Mouse (Mus musculus) neural tube, embryonic 14.5 days (tissue): ENCODE measurements around the gene Smg9. TPM values are rescaled to one million over a fixed set of nuclear protein-coding genes. Genes with fewer than 3 reads are reported as not detected.

Source experiments
- ATAC-seq: fragments of 200-750 bp; cut with Nextera tagmentation; 2 replicates; pipeline ENCODE4 v1.8.0; 2017; ENCODE audit warnings: low read depth, mild to moderate bottlenecking, moderate TSS enrichment, moderate library complexity
- H3K27ac ChIP-seq: fragments of 300-500 bp; sonication (generic); 2 replicates; pipeline ENCODE4 v1.5.1; 2014; ENCODE audit warnings: low read depth, mild to moderate bottlenecking, control low read depth, low read length, moderate library complexity, mixed read lengths
- H3K27me3 ChIP-seq: fragments of 300-500 bp; sonication (generic); 2 replicates; pipeline ENCODE4 v1.6.1; 2014; ENCODE audit warnings: low read length; ENCODE audit not compliant: control insufficient read depth, insufficient read depth
- H3K36me3 ChIP-seq: fragments of 300-500 bp; sonication (generic); 2 replicates; pipeline ENCODE4 v1.6.1; 2014; ENCODE audit warnings: low read length, mixed read lengths; ENCODE audit not compliant: control insufficient read depth, insufficient read depth
- H3K4me1 ChIP-seq: fragments of 300-500 bp; sonication (generic); 2 replicates; pipeline ENCODE4 v1.6.1; 2014; ENCODE audit warnings: low read length; ENCODE audit not compliant: control insufficient read depth, insufficient read depth
- H3K4me2 ChIP-seq: fragments of 300-500 bp; sonication (generic); 2 replicates; pipeline ENCODE4 v1.6.1; 2014; ENCODE audit warnings: mild to moderate bottlenecking, low read depth, low read length, control low read depth
- H3K4me3 ChIP-seq: fragments of 300-500 bp; sonication (generic); 2 replicates; pipeline ENCODE4 v1.5.1; 2014; ENCODE audit warnings: low read depth, low read length, control low read depth, mixed read lengths
- H3K9ac ChIP-seq: fragments of 300-500 bp; sonication (generic); replicated peaks from 2 replicates; pipeline ENCODE4 v1.6.1; 2014; ENCODE audit warnings: low read depth, mild to moderate bottlenecking, control low read depth, low read length, mixed read lengths
- H3K9me3 ChIP-seq: fragments of 300-500 bp; sonication (generic); 2 replicates; pipeline ENCODE4 v1.6.1; 2016; ENCODE audit warnings: low read length; ENCODE audit not compliant: control insufficient read depth
- WGBS: fragments of 180-500 bp; shearing (Covaris S2); extraction: QIAGEN DNeasy Blood & Tissue Kit; methylation state at CpG from one replicate; pipeline ENCODE4 v1.1.7; 2014; 5-methylcytosine and 5-hydroxymethylcytosine counted together
- polyA plus RNA-seq: library from polyadenylated mRNA; unstranded; fragments of >200 nt; fragmentation: Nextera tagmentation; extraction: Ambion mirVana; gene quantifications from 2 replicates; pipeline ENCODE4 v1.2.1, GENCODE M21; 2014

Smg9 gene
- polyA plus RNA-seq, 1 experiment from 2014 or later, result 34.9 TPM

- Histone ChIP-seq H3K4me1 (no peaks in the 10 kb centered on the region), H3K27me3 (no peaks in the 10 kb centered on the region), H3K4me2 (no peak overlapping the region), H3K9ac (no peak overlapping the region), H3K9me3 (no peaks in the 10 kb centered on the region), H3K27ac (no peak overlapping the region), H3K4me3 (no peak overlapping the region), H3K36me3 (no peaks in the 10 kb centered on the region)
- no peak for ATAC-seq
- 62% methylated on average over 10 of the region's 10 CpGs for WGBS
Measured at GRCm38 (mm10) chr7:24457726-24458370, 58.4 kb downstream of the Smg9 start.

- Histone ChIP-seq H3K9ac (no peak overlapping the region), H3K4me3 (no peak overlapping the region), H3K36me3 (no peaks in the 10 kb centered on the region), H3K27me3 (no peaks in the 10 kb centered on the region), H3K4me2 (no peak overlapping the region), H3K27ac (no peak overlapping the region), H3K9me3 (no peaks in the 10 kb centered on the region), H3K4me1 (no peaks in the 10 kb centered on the region)
- ATAC-seq, result no peak
- 79% methylated on average over 5 of the region's 5 CpGs for WGBS
Measured at GRCm38 (mm10) chr7:24459440-24459839, 60.0 kb downstream of the Smg9 start.

GRCm38 (mm10) chr7:24459843-24460242 is 60.4 kb downstream of the Smg9 start:
- H3K9me3 ChIP-seq, result no peaks in the 10 kb centered on the region
- no peaks in the 10 kb centered on the region for H3K36me3 ChIP-seq
- WGBS, result 56% methylated on average over 3 of the region's 3 CpGs
- no peaks in the 10 kb centered on the region for H3K27me3 ChIP-seq
- H3K4me1 ChIP-seq, result no peaks in the 10 kb centered on the region
- H3K4me3 ChIP-seq, result no peak overlapping the region
- H3K27ac ChIP-seq, result no peak overlapping the region
- no peak overlapping the region for H3K4me2 ChIP-seq
- no peak for ATAC-seq
- H3K9ac ChIP-seq, result no peak overlapping the region

GRCm38 (mm10) chr7:24461376-24462051 is 62.1 kb downstream of the Smg9 start:
- H3K4me2 ChIP-seq, result no peak overlapping the region
- no peaks in the 10 kb centered on the region for H3K36me3 ChIP-seq
- no peaks in the 10 kb centered on the region for H3K9me3 ChIP-seq
- H3K4me3 ChIP-seq, result no peak overlapping the region
- 58% methylated on average over 14 of the region's 14 CpGs for WGBS
- no peak overlapping the region for H3K27ac ChIP-seq
- H3K9ac ChIP-seq, result no peak overlapping the region
- ATAC-seq, result no peak
- no peaks in the 10 kb centered on the region for H3K4me1 ChIP-seq
- no peaks in the 10 kb centered on the region for H3K27me3 ChIP-seq

- no peak within 1 kb of the TSS for H3K4me3 ChIP-seq
- no peaks in the 10 kb centered on the region for H3K27me3 ChIP-seq
- ATAC-seq, result peak; percentile 61; the same call in 1 of the 2 replicates
- no peaks in the 10 kb centered on the region for H3K9me3 ChIP-seq
- no peak within 1 kb of the TSS for H3K27ac ChIP-seq
- no peaks in the 10 kb centered on the region for H3K36me3 ChIP-seq
- peak within 1 kb of the TSS; percentile 18; the same call in 1 of the 2 replicates for H3K4me2 ChIP-seq
- no peak within 1 kb of the TSS for H3K9ac ChIP-seq
- H3K4me1 ChIP-seq, result no peaks in the 10 kb centered on the region
- 6% methylated on average over 27 of the region's 27 CpGs for WGBS
Measured at GRCm38 (mm10) chr7:24462388-24463319, 63.2 kb downstream of the Smg9 start, which contains the start of gene Plaur. TSS of gene Plaur (plus strand) at chr7:24462484.

- Histone ChIP-seq H3K4me3 (no peak overlapping the region), H3K4me1 (no peaks in the 10 kb centered on the region), H3K27me3 (no peaks in the 10 kb centered on the region), H3K9me3 (no peaks in the 10 kb centered on the region), H3K4me2 (no peak overlapping the region), H3K27ac (no peak overlapping the region), H3K9ac (no peak overlapping the region), H3K36me3 (no peaks in the 10 kb centered on the region)
- 93% methylated on average over 6 of the region's 6 CpGs for WGBS
- no peak for ATAC-seq
Measured at GRCm38 (mm10) chr7:24466835-24467234, 67.4 kb downstream of the Smg9 start.

- 80% methylated on average over 5 of the region's 5 CpGs for WGBS
- Histone ChIP-seq H3K4me2 (no peak overlapping the region), H3K36me3 (no peaks in the 10 kb centered on the region), H3K9ac (no peak overlapping the region), H3K27me3 (no peaks in the 10 kb centered on the region), H3K9me3 (no peaks in the 10 kb centered on the region), H3K27ac (no peak overlapping the region), H3K4me1 (no peaks in the 10 kb centered on the region), H3K4me3 (no peak overlapping the region)
- ATAC-seq, result no peak
Measured at GRCm38 (mm10) chr7:24467886-24468285, 68.5 kb downstream of the Smg9 start.

- no peaks in the 10 kb centered on the region for H3K4me1 ChIP-seq
- no peak for ATAC-seq
- H3K4me3 ChIP-seq, result no peak overlapping the region
- H3K36me3 ChIP-seq, result no peaks in the 10 kb centered on the region
- H3K9me3 ChIP-seq, result no peaks in the 10 kb centered on the region
- H3K4me2 ChIP-seq, result no peak overlapping the region
- no peak overlapping the region for H3K9ac ChIP-seq
- H3K27ac ChIP-seq, result no peak overlapping the region
- WGBS, result 93% methylated on average over 3 of the region's 3 CpGs
- H3K27me3 ChIP-seq, result no peaks in the 10 kb centered on the region
Measured at GRCm38 (mm10) chr7:24469126-24469525, 69.7 kb downstream of the Smg9 start.
